Mouse (Mus musculus): ENCODE data around the gene Adam20.
"Not testable (repeated sequence)": the region's sequence is repeated elsewhere in the genome, so short reads cannot be mapped to it uniquely, and the experiment has no call there.

Adam20 gene

DNA sequence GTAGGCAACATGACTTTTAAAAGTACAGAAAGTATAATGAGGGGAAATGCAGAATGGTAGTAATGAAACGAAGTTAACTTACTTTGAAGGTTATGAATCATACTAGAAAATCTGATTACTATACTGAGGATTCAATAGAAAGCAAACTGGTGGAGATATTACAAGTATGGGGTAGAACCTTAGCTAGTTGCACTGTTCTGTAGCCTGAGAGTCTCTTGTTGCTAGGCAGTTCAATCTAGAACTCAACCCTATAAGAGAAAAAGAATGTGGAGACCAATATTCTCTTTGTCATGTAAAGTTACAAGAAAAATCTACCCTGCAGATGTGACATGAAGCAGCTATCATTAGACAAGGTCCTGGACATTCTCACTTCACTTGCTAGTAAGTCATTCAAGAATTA lies at the start of gene Adam20:
Adam20 (plus strand) TSS at position 301 of the 400 bp plus-strand sequence.
- not testable (repeated sequence) for DNase-seq (ENCODE audit: low spot score)

DNA sequence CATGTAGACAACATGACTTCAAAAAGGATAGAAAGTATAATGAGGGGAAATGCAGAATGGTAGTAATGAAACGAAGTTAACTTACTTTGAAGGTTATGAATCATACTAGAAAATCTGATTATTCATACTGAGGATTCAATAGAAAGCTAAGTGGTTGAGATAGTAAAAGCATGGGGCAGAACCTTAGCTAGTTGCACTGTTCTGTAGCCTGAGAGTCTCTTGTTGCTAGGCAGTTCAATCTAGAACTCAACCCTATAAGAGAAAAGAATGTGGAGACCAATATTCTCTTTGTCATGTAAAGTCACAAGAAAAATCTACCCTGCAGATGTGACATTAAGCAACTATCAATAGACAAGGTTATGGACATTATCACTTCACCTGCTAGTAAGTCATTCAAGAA lies 41.2 kb upstream of the Adam20 start, which contains the start of gene Adam25:
Adam25 (plus strand) TSS at position 301 of the 400 bp plus-strand sequence.
- DNase-seq (ENCODE audit: low spot score) = not testable (repeated sequence)

DNA sequence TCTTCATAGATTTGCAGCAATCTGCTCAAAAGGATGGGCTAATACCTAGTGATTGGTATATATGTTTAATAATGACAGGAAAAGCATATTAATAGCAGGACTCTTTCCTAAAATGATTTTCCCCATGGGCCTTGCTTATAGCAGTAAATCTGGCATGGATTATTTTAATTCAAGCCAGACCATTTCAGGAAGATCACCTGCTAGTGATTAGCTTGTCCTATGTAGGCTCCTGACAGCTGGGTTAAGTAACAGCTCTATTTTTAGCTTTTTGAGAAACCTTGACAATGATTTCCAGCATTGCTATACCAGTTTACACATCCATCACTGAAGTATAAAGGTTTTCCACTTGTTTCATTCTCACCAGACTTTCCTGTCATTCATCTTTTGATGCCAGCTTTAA lies 9.8 kb upstream of the Adam20 start:
- no peak for DNase-seq (ENCODE audit: low spot score)

DNA sequence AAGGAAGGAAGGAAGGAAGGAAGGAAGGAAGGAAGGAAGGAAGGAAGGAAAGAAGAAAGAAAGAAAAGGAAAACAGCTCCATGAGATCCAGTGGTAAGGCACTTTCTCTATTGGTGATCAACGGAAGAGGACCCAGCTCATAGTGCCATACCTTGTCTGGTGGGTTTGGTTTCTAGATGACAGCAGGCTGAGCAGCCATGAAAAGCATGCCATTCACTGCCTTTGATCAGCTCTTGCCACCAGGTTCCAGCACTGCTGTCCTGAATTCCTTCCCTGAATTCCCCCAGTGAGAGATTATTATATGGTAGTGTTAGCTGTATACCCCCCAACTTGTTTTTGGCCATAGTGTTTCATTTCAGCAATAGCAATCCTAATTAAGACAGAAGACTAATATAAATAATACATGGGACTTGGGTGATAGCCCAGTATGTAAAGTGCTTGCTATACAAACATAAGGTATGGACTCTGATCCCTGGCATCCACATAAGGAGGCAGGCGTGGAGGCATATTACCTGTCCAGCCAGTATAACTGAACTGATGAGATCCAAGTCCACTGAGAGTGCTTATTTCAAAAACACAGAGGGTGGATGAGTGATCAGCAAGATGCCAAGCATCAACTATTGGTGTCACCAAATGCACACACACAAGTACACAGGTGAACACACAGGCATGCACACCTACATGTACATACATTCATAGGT lies 10.5 kb downstream of the Adam20 start:
- DNase-seq (ENCODE audit: low spot score) = no peak
